Mouse (Mus musculus): Measurements from ENCODE around the gene Gng7.

DNA sequence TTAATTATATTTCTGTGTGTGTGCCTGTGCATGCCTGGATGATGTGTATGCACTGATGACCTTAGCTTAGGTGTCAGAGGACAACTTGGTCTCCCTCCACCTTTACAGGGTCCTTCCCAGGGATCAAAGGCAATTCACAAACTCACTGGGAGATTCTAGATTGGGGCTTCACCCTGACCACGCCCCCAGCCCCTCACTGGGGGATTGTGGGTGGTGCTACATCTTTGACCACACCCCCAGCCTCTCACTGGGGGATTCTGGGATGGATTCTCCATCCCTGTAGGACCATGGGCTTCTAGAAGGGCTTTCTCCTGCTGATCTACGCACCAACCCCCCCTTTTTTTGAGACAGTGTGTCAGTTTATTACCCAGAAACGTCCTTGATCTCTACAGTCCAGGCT is 89.3 kb downstream of the Gng7 start:
- TF ChIP-seq CTCF (conservative IDR thresholded peaks at IDR 0.05; ENCODE audit: insufficient read depth, insufficient read length, low read depth, low read length) (no peak), POLR2A (IDR thresholded peaks at IDR 0.05; ENCODE audit: low read depth, low read length) (no peak)

Measured in kidney, adult 2 months (tissue).